Mouse (Mus musculus) urinary bladder, adult 18-20 months (tissue): ENCODE data around the gene Tle3.

Experiments
- DNase-seq, 2 experiments: peaks; one replicate each; pipeline ENCODE4 v3.0.0; 2022; ENCODE audit warnings: low spot score in 2 of 2, mixed read lengths in 2 of 2

Gene Tle3

DNA sequence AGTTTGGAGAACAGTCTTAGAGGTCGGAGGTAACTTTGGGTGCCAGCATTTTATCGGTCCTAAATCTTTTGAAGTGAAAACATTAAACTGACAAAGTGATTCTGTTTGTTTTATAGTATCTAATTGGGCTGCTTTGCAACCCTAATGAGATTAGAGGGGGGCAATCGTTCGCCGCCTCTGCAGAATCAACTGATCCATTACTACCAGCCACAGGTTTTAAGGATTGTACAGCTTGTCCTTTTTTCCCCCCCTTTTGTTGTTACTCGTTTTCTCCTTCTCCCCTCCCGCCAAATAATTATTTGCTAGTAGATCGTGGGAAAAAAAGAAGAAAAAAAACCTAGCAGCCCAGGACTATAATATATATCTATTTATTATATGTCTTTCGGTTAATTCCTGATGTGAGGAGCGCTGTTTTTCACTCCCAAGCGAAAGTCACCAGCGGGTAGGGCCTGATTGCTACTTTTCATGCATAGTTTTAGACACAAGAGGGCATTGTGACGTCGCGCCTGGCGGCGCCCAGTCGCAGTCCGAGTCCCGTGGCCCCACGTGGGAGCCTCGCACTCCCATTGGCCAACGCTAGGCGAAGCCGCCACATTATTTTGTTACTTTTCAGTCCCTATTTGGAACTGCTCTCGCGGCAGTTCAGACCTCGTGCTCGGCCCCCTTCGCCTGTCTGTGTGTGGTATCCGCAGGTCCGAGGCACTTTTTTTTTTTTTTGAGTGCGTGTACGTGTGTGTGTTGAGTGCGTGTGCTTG lies at the start of gene Tle3:
Tle3 (plus strand) TSS at position 612 of the 755 bp plus-strand sequence.
- peak; percentile 93 to 98 for DNase-seq

DNA sequence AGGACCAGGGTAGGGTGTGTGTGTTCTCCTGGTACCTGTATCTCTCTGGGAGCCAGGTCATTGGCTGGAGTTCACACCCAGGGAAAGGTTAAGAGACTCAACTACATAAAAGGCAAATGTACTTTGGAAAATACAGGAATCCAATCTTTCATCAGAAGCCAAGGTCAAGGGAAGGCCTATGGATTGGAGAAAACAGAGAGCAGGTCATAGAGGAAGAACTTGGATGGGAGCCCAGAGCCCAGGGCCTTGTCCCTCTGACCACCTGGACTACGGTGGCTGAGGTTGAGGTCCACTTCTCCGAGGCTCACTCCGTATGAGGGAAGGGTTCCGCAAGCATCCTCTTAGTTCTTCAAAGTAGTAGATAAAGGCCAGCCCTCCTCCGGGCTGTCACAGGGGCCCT lies 48.9 kb upstream of the Tle3 start:
- no peak for DNase-seq

DNA sequence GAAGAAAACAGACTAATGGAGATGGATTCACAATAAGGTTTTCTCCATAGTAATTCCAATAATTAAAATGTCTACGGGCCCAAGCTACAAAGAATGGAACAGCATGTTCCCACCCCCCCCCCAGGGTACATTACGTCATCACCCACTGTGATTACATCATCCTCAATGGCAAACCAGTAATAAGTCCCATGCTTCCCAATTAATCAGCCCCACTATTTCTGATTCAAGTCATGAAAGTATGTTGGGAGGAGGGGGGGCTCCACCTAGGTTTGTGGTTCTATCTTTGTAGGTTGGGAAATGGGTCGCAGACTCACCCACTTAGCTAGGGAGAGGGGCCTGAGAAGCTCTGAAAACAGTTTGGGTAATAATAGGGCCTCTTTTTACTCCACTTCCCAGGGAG lies 48.3 kb upstream of the Tle3 start:
- DNase-seq, result no peak

DNA sequence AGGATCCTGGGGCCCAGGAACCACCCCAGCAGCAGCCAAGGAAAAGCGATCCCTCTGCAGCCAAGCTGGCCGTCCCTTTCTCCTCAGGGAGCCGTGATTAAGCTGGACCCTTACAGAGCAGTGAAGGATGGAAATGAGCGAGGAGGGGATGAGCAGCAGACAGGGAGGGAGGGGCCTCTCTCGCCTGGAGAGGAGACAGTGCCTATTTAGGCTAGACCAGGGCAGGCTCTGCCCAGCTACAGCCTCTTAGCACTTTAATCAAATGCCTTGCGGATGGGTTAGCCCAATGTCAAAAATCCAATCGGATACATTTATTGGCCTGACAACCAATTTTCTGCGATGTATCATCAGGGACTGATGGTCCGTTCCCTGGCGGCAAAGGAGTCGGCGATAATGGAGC lies 47.8 kb upstream of the Tle3 start:
- DNase-seq, result no peak

DNA sequence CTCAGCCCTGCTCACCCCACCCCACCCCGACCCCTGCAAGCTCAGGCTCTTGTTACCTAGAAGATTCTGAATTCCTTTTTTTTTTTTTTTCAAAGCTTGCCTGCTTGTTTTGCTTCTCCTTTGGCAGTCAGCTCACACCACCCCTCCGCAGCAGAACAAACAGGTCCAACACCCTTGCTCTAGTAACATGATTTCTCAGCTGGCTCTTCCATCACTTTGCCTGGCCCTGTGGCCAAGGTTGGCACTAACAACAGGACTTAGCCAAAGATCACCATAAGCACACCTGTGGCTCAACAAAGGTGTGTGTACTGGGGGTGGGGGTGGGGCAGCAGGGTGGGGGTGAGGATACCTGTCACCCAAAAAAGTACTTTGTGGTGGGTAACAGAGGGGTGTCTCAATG lies 47.2 kb upstream of the Tle3 start:
- DNase-seq, result no peak

DNA sequence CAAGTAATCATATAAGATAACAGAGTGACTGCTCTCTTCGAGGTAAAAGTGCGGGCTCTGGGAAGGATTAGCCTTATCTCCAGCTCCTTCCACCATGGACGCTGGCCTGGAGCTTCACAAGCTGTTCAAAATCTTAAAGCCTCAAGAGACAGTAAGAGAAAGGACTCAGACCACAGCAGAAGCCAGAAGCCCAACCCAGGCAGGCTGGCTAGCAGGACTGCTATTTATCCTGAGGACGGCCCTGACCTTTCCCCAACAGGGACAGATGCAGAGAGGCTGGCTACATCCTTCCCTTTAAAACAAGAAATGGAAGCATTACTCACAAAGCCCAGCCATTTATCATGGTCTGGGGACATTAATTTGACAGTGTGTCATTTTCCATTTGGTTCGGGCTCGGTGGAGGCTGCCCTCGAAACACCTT lies 46.2 kb upstream of the Tle3 start:
- DNase-seq, result peak in 1 of 2 experiments; percentile 24

DNA sequence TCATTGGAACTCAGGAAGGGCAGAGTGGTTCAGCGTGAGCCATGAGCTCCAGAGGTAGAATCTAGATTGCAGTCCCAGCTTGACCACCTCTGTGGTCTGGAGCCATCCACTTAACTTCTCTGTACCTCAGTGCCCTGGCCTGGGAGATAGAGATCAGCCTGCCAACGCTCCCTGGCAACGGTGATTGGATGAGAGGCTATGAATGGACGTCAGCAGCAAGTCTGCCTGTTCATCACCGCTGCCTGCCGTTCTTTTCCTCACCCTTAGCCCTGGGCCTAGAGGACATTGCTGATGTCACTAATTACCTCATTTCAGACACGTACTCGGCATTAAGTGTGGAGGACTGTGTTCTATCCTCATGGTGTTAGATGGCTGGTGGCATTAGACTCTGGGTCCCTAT lies 45.2 kb upstream of the Tle3 start:
- DNase-seq, result no peak

DNA sequence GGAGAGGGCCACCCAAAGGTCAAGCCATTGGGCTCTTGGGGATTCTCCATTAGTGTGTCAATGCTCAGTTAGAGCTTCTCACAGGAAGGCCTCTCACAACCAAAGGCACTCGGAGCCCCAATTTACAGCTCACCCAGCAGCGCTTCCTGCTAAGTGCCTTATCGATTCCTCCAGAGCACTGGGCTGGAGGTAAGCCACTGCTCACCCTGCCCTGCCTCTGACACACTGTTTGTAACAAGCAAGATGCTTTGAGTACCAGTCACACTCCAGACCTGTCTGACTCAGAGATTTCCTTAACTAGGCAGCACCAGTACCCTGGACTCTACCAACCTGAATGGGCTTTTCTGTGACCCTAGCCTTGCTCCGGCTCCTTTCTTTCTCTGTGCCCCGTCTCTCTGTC lies 44.0 kb upstream of the Tle3 start:
- DNase-seq, result peak in 1 of 2 experiments; percentile 21

DNA sequence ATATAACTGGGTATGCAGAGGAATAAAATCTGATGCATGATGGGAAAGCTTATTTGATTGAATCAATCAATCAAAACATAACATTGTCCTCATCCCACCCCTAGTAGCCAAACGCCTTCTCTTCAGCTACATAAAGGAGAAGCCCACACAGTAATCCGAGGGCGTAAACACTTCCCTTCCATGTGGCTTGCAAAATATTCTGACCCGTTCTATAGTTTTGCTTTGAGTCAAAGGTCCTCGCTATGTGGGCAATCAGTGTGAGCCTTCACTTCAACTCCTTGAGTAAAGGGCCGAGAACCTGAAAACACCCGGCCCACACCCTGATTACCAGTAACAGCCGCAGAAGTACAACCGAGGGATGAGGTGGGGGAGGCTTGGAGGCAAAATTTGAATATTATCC lies 41.4 kb upstream of the Tle3 start:
- DNase-seq, result no peak

DNA sequence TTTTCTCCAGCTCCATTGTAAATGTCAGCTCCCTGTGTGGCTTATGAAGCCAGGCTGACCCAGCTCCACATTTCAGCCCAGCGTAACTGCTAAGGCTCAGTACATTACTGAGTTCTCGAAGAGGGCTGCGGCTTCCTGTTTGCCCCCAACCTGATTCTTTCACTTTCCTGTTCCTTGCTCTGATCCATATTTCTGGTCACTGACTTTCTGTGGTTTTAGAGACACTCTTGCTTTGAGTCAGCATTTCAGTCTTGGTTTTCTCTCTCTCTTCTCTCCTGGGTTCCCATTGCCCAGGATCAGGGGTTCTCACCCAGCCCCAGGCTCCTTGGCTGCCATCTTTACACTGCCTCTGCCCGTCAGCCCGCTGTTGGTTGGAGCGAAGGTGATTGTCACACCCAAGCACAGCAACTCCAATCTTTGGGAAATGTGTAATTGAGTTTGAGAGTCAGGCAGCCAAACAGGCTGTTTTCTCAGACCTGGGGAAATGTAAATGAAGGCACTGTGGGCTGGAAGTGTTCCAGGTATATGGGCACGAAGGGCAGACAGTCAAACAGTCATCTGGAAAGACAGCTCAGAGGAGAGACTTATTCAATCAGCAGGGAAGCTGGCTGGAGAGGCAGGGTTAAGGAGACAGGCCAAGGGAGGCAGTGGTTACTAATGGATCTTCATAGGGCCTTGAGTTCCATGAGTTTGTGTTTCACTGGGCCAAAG lies 39.8 kb upstream of the Tle3 start:
- DNase-seq, result no peak

DNA sequence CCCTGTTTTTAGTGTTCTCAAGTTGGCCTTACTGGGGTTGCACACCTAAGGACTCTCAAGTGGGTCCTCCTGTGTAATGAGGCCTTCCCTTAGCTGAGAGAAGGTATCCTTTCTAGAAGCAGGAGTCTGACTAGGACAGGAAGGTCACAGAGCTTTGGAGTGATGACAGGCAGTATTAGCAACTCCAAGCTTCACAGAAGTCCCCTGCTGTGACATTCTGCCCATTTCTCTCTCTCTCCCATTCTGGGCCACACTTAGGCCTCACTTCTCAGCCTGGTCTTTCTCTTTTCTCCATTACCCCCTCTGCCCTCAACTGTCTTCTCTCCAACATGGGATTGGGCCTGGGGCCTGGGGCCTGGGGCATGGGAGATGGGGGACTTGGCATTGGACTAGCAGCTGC lies 36.0 kb upstream of the Tle3 start:
- DNase-seq, result no peak

DNA sequence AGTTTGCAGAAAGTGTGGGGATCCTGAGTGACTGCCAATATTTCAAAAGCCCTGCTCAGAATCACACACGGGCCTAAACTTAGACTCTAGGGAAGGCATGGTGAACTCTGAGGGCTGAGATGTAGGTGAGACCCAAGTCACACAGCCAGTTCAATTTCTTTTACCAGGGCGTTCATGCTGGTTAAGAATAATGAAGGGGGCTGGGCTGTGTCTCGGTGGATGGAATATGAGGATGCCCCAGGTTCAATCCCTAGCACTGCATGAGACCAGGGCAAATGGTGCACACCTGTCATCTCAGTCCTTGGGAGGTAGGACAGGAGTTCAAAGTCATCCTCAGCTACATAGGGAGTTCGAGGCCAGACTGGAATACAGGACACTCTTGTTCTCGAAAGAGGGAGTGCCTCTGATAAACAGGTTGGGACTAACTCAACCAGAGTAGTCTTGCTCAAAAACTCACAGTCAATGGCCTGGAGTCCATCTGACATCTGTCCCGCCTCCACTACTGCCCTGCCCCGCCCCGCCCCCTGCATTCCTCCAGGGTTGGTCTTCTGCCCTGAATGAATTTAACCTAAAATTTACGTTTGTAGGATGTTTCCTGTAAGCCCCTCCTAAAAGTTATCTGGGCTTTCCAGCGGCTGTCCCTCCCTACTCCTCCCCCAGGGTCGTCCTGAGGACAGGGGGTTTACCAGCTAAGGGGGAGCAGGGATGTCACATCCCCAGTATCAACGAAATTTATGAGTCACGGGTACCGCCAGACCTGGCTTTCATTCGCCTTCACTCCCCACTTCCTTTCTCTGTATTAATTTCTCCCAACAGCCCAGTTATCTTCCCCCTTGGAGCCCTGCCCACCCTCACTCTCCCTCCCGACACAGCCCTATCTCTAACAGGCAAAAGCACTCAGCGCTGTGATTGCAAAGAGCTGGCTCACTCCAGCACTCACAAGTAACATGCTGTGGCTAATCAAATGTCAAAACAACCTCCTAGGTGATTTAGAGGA lies 35.3 kb upstream of the Tle3 start:
- DNase-seq, result peak in 1 of 2 experiments; percentile 84

DNA sequence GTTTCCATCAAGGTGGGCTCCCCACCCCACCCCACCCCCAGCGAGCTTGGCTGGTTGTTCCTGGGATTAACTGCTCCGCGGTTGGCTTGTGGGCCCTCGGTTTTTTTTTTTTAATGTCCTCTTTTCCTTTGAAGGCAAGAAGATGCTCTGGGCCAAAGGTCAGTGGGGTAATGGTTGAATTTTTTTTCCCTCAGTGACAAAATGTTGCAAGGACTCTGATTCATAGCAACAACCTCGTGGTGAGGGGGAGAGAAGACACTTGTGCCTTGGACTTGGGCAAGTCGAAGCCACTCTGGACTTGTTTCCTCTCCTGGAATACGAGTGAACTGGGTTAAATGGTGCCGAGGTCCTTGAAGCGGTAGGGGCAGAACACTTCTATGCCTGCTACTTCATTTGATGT lies 34.5 kb upstream of the Tle3 start:
- DNase-seq, result peak in 1 of 2 experiments; percentile 37

DNA sequence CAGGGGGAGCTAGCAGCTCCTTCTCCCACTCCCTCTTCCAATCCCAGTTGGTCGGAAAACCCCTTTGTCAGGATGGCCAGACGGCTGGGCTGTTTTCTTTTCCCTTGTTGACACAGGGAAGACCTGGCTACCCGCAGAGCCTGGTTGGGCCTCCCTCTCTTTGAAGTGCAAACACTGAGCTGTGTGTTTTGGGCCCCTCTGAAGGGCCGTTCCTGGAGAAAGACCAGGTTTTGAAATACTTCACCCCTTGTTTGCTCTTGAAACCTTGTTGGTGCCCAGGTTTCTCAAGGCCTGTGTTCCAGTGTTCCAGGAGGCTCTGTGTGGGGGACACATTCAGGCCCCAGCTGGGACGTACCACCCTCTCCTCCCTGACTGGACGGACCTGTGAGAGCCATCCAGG lies 32.9 kb upstream of the Tle3 start:
- no peak for DNase-seq

DNA sequence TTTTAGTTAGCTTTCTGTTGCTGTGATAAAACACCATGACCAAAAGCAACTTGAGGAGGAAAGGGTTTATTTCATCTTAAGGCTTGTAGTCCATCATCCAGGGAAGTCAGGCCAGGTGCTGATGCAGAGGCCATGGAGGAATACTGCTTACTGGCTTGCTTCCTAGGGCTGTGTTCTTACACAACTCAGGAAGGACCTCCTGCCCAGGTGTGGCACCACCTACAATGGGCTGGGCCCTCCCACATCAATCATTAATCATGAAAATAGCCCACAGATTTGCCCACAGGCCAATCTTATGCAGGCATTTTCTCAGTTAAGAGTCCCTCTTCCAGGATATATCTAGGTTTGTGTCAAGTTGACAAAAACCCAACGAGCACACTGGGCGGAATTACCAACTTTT lies 31.8 kb upstream of the Tle3 start:
- DNase-seq, result no peak

DNA sequence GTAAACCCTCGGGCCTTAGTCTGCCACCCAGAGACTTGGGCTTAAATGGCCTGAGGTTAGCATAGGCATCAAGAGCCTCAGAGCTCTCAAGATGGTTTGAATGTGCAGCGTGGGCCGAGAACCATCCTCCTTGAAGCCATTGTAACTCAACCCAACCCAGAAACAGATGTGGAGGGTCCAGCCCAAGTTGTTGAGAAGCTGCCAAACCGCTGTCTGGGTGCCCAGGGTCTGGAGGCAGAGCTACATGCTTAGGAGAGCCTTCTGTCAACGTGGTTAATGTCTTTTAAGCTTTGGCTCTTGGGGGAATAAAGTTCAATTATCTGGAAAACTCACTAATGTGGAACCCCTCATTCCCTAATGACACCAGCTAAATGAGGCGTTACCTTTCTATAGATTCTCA lies 29.9 kb upstream of the Tle3 start:
- DNase-seq, result no peak

DNA sequence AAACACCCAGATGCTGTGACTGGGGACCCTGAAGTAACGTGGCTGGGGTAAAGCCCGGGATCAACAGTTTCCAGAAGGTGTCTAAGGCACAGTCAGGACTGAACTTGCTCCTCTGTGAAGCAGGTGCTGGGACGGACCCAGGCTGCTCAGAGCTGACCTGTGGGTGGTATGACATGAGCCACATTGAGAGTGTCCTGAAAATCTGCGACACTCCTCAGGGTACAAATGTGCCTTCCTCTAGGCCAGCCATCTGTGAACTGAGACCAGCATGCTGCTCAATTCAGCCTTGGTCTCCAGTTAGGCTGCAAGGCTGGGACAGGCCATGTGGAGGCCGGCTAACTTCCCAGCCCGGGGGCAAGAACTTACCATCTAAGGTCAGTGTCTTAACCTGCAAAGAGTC lies 27.5 kb upstream of the Tle3 start:
- DNase-seq, result no peak

DNA sequence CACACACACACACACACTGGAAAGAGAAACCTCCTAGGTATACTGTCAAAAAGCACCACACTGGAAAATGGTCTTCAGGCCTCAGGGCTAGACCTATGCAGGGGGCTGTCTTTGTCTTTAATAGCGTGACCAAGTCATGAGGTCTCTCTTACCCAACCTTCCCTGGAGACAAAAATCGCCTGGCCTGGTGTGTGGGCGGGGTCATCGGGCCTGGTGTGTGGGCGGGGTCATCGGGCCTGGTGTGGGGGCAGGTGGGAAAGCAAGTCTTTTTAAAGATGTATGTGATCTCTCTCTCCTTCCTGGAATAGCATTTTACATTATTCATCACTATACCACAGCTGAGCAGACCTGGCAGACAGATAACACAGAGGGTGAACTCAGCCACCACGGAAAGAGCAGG lies 25.2 kb upstream of the Tle3 start:
- DNase-seq, result no peak

DNA sequence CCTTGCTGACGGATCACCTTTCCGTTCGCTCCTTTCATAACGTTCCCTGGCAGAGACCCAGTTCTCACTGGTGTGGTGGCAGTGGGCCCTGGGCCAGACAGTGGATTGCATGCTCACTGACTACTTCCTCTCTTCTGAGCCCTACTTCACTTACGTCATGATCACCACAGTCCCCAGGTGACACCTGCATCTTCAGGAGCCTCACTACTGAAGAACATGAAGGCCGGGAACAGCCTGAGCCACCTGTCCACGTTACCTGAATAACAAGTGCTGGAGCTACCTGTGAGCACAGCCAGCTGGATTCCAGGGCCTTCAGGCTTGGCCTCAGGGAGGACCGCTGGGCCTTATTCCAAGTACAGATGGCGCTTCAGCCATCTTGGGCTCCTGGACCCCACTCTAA lies 24.1 kb upstream of the Tle3 start:
- no peak for DNase-seq

DNA sequence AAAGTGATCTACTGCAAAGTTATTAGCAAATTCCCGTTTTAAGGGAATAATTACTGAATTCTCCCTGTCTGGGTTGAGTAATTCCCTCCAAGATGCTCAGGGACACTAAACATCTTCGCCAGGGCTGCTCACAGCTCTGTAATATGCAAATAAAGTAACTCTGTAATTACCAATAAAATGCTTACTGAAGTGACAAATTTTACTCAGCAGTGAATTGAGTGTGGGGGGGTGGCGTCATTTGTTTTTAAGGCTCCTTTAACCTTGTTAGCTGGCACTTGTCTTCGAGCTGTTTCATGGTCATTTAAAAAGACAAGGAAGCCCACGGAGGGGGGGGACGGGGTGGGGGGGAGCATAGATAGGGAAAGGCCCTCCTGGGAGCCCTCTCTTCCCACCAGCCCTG lies 23.6 kb upstream of the Tle3 start:
- DNase-seq, result no peak

DNA sequence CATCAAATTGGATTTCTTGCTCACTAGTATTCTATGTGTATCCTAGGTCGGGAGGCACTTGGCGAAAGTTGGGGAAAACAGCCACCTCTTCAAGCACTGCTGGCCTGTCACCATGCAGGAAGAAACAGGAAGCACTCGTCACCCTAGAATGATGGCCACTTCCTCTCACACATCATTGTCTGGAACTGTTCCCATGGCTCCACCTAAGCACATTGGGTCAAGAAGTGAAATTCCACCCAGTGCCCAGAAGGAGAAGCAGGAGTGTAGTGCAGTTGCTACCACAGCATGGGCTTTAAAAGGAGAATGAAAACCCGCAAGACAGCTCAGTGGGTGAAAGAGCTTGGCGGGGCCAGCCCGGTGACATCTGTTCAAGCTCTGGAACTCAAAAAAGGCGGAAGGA lies 22.5 kb upstream of the Tle3 start:
- DNase-seq, result no peak

DNA sequence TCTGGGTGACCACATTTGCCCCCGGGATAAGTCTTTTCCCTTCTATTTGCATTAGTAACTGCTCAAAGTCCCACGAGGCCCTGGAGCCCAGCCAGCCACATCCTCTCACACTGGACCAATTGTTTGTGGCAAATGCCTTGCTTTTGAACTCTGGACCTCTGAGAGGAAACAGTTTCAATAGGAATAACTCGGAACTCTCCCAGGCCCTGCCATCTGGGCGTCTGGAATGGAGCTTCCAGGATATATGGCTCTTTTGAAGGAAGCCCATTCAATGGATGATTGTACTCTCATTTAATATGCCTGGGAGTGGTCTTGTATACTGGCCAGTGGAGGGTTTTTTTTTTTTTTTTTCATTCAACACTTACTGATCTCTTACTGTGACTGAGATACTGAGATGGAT lies 21.0 kb upstream of the Tle3 start:
- DNase-seq, result no peak
